Mouse (Mus musculus) intestine, embryonic 14.5 days (tissue): Measurements from ENCODE around the gene Mettl14. TPM values are rescaled to one million over a fixed set of nuclear protein-coding genes. Genes with fewer than 3 reads are reported as not detected.

Source experiments
- ATAC-seq: fragments of 200-750 bp; cut with Nextera tagmentation; replicated peaks from 2 replicates; pipeline ENCODE4 v1.8.0; 2017; ENCODE audit warnings: low read depth, moderate number of reproducible peaks, moderate TSS enrichment, moderate library complexity; ENCODE audit not compliant: low FRiP score, low TSS enrichment
- DNase-seq: peaks from one replicate; pipeline ENCODE4 v3.0.0-alpha.2; 2018; ENCODE audit warnings: low spot score
- H3K27ac ChIP-seq: fragments of 300-500 bp; sonication (generic); 2 replicates; pipeline ENCODE4 v1.5.1; 2014; ENCODE audit warnings: low read depth, mild to moderate bottlenecking, control low read depth
- H3K27me3 ChIP-seq: fragments of 300-500 bp; sonication (generic); replicated peaks from 2 replicates; pipeline ENCODE4 v1.6.1; 2014; ENCODE audit warnings: low read length, control low read depth; ENCODE audit not compliant: control insufficient read depth, insufficient read depth
- H3K36me3 ChIP-seq: fragments of 300-500 bp; sonication (generic); 2 replicates; pipeline ENCODE4 v1.6.1; 2014; ENCODE audit warnings: low read length, control low read depth; ENCODE audit not compliant: control insufficient read depth, insufficient read depth
- H3K4me1 ChIP-seq: fragments of 300-500 bp; sonication (generic); replicated peaks from 2 replicates; pipeline ENCODE4 v1.6.1; 2014; ENCODE audit warnings: low read length, control low read depth, mixed read lengths; ENCODE audit not compliant: control insufficient read depth, insufficient read depth
- H3K4me2 ChIP-seq: fragments of 300-500 bp; sonication (generic); 2 replicates; pipeline ENCODE4 v1.6.1; 2014; ENCODE audit warnings: low read length
- H3K4me3 ChIP-seq: fragments of 300-500 bp; sonication (generic); 2 replicates; pipeline ENCODE4 v1.5.1; 2014; ENCODE audit warnings: low read depth, low read length, control low read depth, mixed read lengths
- H3K9ac ChIP-seq: fragments of 300-500 bp; sonication (generic); 2 replicates; pipeline ENCODE4 v1.6.1; 2014; ENCODE audit warnings: mild to moderate bottlenecking, low read length
- H3K9me3 ChIP-seq: fragments of 300-500 bp; sonication (generic); 2 replicates; pipeline ENCODE4 v1.6.1; 2016; ENCODE audit warnings: low read length, control low read depth; ENCODE audit not compliant: control insufficient read depth
- WGBS: fragments of 180-500 bp; shearing (Covaris S2); extraction: QIAGEN DNeasy Blood & Tissue Kit; methylation state at CpG from one replicate; pipeline ENCODE4 v1.1.7; 2014; 5-methylcytosine and 5-hydroxymethylcytosine counted together
- polyA plus RNA-seq: library from polyadenylated mRNA; unstranded; fragments of >200 nt; fragmentation: Nextera tagmentation; extraction: Ambion mirVana; gene quantifications from 2 replicates; pipeline ENCODE4 v1.2.1, GENCODE M21; 2014

The Mettl14 gene
- polyA plus RNA-seq, 1 experiment from 2014 or later: 20.6 TPM

GRCm38 (mm10) chr3:123336455-123336854 lies 49.5 kb downstream of the Mettl14 start:
- Histone ChIP-seq H3K4me1 (peaks cover 62% of the 10 kb centered on the region), H3K4me2 (no peak overlapping the region), H3K9ac (no peak overlapping the region), H3K9me3 (no peaks in the 10 kb centered on the region), H3K4me3 (no peak overlapping the region), H3K36me3 (peaks cover 13% of the 10 kb centered on the region; the same call in 1 of the 2 replicates), H3K27ac (peak overlapping the region; percentile 93), H3K27me3 (no peaks in the 10 kb centered on the region)
- DNase-seq (no peak), ATAC-seq (no peak)
- 38% methylated on average over 7 of the region's 7 CpGs for WGBS

- Histone ChIP-seq H3K36me3 (peaks cover 11% of the 10 kb centered on the region; the same call in 1 of the 2 replicates), H3K27ac (peak overlapping the region; percentile 93), H3K4me1 (peaks cover 65% of the 10 kb centered on the region), H3K9me3 (no peaks in the 10 kb centered on the region), H3K9ac (no peak overlapping the region), H3K4me2 (no peak overlapping the region), H3K27me3 (no peaks in the 10 kb centered on the region), H3K4me3 (no peak overlapping the region)
- DNase-seq: no peak
- WGBS: 20% methylated on average over 3 of the region's 3 CpGs
- ATAC-seq: peak; percentile 59
These were observed 50.4 kb downstream of the Mettl14 start for GRCm38 (mm10) chr3:123335480-123335879.

GRCm38 (mm10) chr3:123334947-123335346 lies 51.0 kb downstream of the Mettl14 start:
- DNase-seq (no peak), ATAC-seq (no peak; the same call in 1 of the 2 replicates)
- Histone ChIP-seq H3K9me3 (no peaks in the 10 kb centered on the region), H3K27ac (peak overlapping the region; percentile 93), H3K4me2 (no peak overlapping the region), H3K4me3 (no peak overlapping the region), H3K36me3 (peaks cover 12% of the 10 kb centered on the region; the same call in 1 of the 2 replicates), H3K9ac (no peak overlapping the region), H3K4me1 (peaks cover 69% of the 10 kb centered on the region), H3K27me3 (no peaks in the 10 kb centered on the region)
- 32% methylated on average over 7 of the region's 7 CpGs for WGBS

GRCm38 (mm10) chr3:123333055-123333424 lies 52.9 kb downstream of the Mettl14 start:
- Histone ChIP-seq H3K9ac (no peak overlapping the region), H3K4me3 (no peak overlapping the region), H3K27ac (peak overlapping the region; percentile 93), H3K27me3 (no peaks in the 10 kb centered on the region), H3K9me3 (no peaks in the 10 kb centered on the region), H3K4me2 (no peak overlapping the region), H3K4me1 (peaks cover 65% of the 10 kb centered on the region), H3K36me3 (peaks cover 15% of the 10 kb centered on the region)
- ATAC-seq: no peak
- peak; percentile 61 for DNase-seq
- WGBS: 11% methylated on average over 4 of the region's 4 CpGs

- H3K27ac ChIP-seq: peak overlapping the region; percentile 76
- no peaks in the 10 kb centered on the region for H3K27me3 ChIP-seq
- no peak for ATAC-seq
- peaks cover 59% of the 10 kb centered on the region for H3K4me1 ChIP-seq
- H3K36me3 ChIP-seq: peaks cover 15% of the 10 kb centered on the region
- no peak overlapping the region for H3K4me2 ChIP-seq
- DNase-seq: no peak
- no peak overlapping the region for H3K4me3 ChIP-seq
- H3K9ac ChIP-seq: no peak overlapping the region
- no peaks in the 10 kb centered on the region for H3K9me3 ChIP-seq
- WGBS: 76% methylated on average over 2 of the region's 2 CpGs
These were observed 53.4 kb downstream of the Mettl14 start for GRCm38 (mm10) chr3:123332330-123333054.

GRCm38 (mm10) chr3:123330221-123330620 lies 55.7 kb downstream of the Mettl14 start:
- Histone ChIP-seq H3K9ac (no peak overlapping the region), H3K4me2 (no peak overlapping the region), H3K4me3 (no peak overlapping the region), H3K4me1 (peaks cover 51% of the 10 kb centered on the region), H3K27ac (peak overlapping the region; percentile 70), H3K27me3 (no peaks in the 10 kb centered on the region), H3K36me3 (peaks cover 19% of the 10 kb centered on the region), H3K9me3 (no peaks in the 10 kb centered on the region)
- ATAC-seq (no peak), DNase-seq (no peak)
- WGBS: 52% methylated on average over 4 of the region's 4 CpGs

- Histone ChIP-seq H3K9me3 (no peaks in the 10 kb centered on the region), H3K4me3 (no peak overlapping the region), H3K4me2 (no peak overlapping the region), H3K36me3 (peaks cover 19% of the 10 kb centered on the region), H3K27me3 (no peaks in the 10 kb centered on the region), H3K9ac (no peak overlapping the region), H3K4me1 (peaks cover 50% of the 10 kb centered on the region), H3K27ac (peak overlapping the region; percentile 81)
- 32% methylated on average over 6 of the region's 6 CpGs for WGBS
- ATAC-seq (peak; percentile 54), DNase-seq (no peak)
These were observed 56.7 kb downstream of the Mettl14 start for GRCm38 (mm10) chr3:123329251-123329650.

- H3K4me1 ChIP-seq: peaks cover 34% of the 10 kb centered on the region
- no peak overlapping the region for H3K9ac ChIP-seq
- H3K27ac ChIP-seq: peak overlapping the region; percentile 85
- no peaks in the 10 kb centered on the region for H3K27me3 ChIP-seq
- peaks cover 12% of the 10 kb centered on the region; the same call in 1 of the 2 replicates for H3K36me3 ChIP-seq
- H3K4me2 ChIP-seq: peak overlapping the region; percentile 27
- no peak overlapping the region for H3K4me3 ChIP-seq
- no peaks in the 10 kb centered on the region for H3K9me3 ChIP-seq
- ATAC-seq (no peak; the same call in 1 of the 2 replicates), DNase-seq (no peak)
- WGBS: 23% methylated on average over 4 of the region's 4 CpGs
These were observed 61.6 kb downstream of the Mettl14 start for GRCm38 (mm10) chr3:123324326-123324725.

GRCm38 (mm10) chr3:123322147-123322546 lies 63.8 kb downstream of the Mettl14 start:
- 47% methylated on average over 1 of the region's 1 CpGs for WGBS
- H3K27me3 ChIP-seq: no peaks in the 10 kb centered on the region
- H3K36me3 ChIP-seq: peaks cover 11% of the 10 kb centered on the region; the same call in 1 of the 2 replicates
- no peaks in the 10 kb centered on the region for H3K9me3 ChIP-seq
- no peak overlapping the region for H3K9ac ChIP-seq
- no peak overlapping the region for H3K4me2 ChIP-seq
- no peak overlapping the region for H3K27ac ChIP-seq
- DNase-seq (no peak), ATAC-seq (no peak; the same call in 1 of the 2 replicates)
- H3K4me3 ChIP-seq: no peak overlapping the region
- H3K4me1 ChIP-seq: peaks cover 28% of the 10 kb centered on the region
